Mouse (Mus musculus): ENCODE data around the gene Adprhl1.

The Adprhl1 gene

DNA sequence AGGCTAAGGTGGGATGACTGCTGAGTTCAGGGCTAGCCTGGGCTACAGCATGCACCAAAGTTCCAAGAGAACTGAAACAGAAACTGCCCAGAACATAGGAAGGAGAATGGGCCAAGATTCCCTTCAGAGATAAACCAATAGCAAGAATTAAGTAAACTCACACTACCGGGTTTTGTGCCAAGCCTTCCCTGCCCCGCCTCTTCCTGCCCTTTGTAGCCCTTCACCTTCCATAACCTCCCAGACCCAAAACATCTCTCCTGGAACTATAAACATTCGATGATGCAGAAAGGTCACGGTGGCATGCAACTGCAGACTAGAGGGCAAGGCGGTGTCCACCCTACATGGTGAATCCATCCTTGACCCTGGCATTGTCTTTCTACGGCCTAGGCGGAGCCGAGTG lies 63.7 kb downstream of the Adprhl1 start:
- no peak for DNase-seq

DNA sequence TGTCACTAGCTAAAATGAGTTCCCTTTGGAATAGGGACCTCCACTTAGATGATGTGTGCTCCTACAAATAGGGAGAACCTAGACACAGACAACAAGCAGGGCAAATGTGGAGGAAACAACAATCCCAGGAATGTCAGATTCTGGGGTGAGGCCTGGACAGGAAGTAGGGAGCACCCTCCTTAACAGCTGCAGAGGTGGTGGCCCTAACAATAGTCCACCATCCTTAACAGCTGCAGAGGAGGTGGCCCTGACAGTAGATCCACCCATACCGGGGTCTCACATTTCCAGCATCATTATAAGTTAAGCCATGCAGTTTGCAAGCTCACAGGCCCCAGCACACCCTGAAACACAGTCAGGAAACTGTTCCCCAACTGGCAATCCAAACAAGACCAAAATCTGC lies 65.1 kb downstream of the Adprhl1 start:
- DNase-seq, result no peak

DNA sequence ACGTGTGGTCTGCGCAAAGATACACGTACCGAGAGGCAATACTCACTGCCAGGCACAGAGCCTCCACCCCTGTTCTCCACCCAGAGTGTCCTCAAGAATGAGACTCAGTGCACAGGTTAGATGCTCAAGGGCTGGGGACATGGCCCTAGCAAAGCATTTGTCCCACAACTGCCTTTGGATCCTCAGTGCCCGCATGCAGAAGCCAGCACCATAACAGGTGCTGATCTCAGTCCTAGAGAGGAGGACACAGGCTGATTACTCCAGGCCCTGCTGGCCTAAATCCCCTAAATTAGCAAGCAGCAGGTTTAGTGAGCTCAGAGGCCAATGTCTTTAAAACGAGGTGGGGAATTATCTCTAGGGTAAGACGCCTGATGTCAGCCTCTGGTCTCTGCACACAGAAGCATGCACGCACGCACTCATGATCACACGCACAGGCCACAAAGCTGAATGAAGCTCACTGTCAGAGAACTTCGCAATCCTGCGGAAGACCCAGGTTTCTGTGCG lies 65.9 kb downstream of the Adprhl1 start:
- DNase-seq, result no peak

DNA sequence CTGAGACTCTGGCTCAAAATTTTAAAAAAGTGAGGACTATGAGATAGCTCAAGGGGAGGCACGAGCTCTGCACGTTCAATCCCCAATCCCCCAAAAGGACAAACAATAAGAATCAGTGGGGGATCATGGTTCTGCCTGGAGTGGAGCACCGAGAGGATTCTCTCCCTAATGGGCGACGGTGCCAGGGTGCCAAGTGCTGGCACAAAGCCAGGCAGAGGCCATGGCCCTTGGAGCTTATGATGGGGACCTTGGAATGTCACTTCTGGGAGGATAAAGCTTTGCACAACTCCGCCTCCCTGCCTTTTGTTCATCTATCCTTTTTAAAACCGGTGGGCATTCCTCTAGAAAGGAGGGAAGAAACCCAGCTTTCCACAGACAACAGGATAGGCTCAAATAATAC lies 66.3 kb downstream of the Adprhl1 start:
- DNase-seq, result no peak

DNA sequence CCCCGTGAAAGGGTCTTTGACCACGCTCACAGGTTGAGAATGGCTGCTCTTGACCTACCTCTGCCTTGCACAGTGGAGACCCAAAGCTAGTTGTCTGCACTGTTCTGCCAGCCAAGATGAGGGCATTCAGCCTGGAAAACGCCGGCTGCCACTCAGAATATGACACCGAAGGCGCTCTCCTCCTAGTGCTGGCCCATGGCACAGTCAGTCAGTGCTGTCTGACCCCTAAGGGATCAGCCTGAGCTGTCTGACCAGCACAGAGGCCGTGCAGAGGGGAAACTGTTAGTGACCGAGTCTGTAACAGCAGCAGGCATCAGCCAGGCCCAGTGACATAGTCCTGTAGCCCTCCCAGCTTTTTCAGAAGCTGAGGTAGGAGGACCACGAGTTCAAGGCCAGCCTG lies 66.7 kb downstream of the Adprhl1 start:
- no peak for DNase-seq

DNA sequence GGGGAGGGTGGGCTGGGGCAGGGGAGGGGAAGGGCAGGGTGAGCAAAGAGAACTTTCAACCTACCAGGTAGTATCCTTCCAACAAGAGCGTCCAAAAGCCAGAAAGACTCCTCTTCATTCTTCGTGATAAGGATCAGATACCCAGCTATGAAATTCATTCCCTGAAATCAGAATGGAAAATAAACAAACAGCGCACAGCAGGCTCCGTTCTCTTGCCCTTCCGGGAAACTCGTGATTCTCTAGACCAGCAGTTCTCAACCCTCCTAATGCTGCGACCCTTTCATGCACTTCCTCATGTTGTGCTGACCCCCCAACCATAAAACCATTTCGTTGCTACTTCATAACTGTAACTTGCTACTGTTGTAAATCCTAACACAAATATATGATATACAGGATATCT lies 67.1 kb downstream of the Adprhl1 start:
- no peak for DNase-seq

DNA sequence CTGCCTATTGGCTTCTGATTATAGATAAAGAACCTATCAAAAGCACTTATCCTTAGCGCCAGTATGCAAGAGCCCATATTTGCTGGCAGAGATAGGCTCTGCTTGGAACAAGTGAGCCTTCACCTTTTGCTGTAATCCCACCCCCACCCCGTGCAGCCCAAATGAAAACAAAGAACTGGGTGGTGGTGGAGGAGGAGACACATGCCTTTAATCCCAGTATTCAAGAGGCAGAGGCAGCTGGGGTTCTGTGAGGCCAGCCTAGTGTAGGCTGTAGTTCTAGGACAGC lies 72.3 kb downstream of the Adprhl1 start:
- DNase-seq, result no peak

DNA sequence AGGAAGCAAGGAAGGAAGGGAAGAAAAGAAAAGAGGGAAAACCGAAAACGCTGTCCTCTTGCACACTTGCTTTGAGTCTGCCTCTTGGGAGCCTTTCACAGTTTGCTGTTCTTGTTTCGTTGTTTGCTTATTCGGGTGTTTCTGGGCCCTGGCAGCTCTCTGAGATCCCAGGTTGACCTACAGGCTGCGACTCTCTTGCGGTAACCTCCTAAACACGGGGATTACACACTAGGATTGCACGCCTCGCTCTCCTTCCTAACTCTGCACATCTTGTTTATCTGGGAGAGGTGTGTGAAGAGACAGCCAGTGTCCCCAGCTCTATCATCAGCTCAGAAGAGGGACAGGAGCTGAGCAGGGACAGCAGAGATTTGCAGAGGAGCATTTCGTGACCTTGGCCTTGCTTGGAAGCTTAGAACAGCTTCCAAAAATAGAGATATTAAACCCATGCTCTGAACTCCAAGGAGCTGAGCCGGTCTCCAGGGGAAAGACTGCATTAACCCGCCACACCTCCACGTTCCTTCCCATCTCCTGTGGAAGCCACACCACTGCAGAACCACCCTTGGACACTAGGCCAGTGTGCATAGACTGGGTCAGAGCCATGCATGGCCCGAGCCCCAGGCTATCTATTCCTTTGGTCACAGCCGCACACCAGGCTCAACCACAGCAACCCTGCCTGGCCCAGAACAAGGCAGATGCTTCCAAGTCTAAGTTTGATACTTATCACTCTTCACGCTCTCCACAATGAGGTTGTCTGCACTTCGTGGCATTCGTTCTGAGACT lies 72.9 kb downstream of the Adprhl1 start:
- DNase-seq, result no peak

DNA sequence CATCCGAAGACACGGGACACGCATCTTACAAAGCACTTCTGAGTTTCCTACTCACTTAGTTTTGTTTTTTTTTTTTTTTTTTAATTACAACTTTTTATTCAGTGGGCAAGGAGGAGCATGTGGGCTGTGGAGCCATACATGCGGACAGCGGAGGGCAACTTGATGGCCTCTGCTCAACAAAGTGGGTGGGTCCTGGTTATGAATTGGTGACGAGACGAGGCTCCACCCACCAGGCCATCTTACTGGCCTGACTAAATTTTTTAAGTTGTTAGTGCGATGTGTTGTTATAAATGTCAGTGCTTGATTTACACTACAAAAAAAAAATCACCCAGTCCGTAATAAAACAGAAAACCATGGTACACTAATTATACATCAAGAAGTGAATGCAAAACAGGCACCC lies 73.6 kb downstream of the Adprhl1 start:
- DNase-seq, result no peak

DNA sequence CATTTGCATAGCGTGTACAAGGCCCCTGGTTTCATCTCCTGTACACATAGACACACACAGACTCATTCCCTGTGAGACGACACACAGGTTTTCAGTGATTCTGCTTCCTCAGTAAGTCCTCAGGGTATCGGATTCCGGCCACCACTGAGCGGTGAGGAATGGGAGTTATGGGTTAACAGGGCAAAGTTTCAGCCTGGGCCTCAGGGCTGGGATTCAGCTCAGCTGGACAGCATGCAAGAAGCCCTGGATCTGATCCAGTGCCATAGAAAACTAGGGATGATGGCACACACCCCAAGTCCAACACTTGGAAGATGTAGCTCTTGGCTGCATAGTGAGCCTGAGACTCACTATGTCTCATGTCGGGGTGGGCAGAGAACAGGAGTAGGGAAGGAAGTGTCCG lies 74.0 kb downstream of the Adprhl1 start:
- DNase-seq, result no peak

DNA sequence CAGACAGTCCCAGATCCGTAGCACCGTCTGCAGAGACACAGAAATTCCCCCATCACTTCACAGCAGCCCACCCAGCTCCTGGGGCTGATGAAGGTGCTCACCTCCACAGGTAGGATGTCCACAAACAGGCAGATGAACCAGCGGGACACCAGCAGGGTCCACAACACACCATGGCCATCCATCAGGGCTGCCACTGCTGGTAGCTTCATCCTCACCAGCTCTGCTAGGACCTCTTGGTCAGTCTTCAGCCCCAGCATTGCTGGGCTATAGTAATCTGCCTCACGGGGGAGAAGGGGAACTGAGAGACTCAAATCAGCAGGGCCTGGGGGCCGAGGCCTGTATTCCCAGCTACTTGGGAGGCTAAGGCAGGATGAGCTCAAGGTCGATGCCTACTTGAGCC lies 74.5 kb downstream of the Adprhl1 start:
- no peak for DNase-seq

DNA sequence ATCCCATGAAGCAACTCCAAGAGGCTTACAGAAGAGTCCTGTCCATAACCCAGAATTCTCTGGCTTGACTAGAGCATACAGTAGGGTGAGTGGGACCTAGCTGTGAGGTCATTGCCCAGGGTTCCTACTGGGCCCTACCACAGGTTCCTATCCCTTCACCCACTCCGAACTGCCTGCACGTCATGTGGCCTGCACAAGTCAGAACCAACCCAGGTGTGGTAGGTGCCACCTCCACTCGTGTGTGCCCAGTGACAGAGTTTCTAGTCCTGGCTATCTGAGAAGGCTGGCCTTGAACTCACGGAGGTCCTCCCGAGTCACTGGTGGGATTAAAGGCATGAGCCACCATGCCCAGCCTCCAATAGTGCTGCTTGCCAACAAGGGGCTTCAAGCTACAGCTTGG lies 75.8 kb downstream of the Adprhl1 start:
- no peak for DNase-seq

DNA sequence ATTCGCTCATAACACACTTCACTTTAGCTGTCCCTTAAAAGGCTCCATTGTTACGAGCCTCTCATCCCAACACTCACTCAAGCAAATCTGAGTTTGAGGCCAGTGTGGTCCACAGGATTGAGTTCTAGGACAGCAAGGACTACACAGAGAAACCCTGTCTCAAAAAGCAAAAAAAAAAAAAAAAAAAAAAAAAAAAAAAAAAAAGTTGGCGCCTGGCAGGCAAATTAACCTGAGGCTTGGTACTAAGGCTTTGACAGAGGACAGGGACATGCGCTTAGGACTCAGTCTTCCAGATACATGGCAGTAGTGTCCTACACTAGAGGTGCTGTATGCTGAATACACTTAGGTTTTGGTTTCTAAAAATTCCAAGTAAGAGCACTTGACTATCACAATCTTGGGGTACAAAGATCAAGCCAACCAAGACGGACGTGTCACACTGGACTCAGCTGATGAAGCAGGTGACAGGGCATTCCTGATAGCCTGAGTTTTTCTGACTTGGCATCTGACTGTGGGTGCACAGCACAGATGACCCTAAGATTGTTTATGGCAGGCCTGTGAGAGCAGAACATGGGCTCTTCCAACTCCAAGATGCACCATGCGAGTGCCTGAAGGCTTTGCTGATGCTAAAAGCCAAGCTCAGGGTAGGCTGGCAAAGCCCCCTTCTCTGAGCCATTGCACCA lies 76.6 kb downstream of the Adprhl1 start:
- DNase-seq, result no peak

DNA sequence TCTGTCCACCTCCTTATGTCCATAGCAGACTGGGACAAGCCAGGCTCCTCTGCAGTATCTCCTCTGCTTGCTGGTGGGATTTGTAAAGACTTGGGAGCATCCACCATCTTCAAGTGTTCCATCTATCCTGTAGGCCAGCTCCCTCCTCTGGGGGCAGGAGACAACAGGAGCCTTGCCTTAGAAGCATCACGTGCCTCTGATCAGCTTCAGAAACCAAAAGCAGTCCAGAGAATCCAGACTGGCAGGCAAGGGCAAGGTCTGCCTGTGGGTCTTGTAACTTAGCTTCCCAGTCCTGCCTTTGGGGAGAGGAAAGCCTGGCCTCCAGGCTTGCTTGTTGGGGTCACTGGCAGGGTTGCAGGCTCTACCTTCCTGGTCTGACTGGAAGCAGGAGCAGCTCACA lies 78.3 kb downstream of the Adprhl1 start:
- DNase-seq, result no peak

DNA sequence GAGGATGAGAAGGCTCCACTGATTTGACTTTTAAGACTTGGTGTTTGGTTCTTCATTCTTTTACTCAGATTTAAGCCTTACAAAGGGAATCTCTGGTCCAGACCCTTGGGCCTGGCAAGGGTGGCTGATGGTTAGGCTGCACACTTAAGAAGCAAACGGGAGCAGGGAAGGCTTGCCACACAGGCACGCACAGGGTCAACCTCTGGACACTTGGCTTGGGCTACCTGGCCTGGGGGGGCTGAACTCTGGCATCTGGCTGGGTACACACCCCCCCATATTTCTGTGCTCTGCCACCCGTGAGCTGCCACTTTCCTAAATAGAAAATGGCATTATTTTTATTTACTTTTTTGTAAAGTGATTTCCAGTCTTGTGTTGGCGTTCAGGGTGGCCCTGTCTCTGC lies 79.2 kb downstream of the Adprhl1 start:
- DNase-seq, result no peak

DNA sequence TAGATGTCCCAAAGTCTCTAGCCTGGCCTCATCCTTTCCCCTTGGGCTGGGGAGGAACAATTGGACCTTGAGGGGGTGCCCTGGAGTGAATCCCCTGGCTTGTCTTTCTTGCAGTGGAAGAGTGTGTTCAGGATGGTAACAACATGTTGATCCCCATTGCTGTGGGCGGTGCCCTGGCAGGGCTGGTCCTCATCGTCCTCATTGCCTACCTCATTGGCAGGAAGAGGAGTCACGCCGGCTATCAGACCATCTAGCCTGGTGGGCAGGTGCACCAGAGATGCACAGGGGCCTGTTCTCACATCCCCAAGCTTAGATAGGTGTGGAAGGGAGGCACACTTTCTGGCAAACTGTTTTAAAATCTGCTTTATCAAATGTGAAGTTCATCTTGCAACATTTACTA lies 79.7 kb downstream of the Adprhl1 start:
- DNase-seq, result no peak

Data from thymus, postnatal 25 days (tissue).